Mouse (Mus musculus) kidney, adult 2 months (tissue): Measurements from ENCODE around the gene Prm2.

ENCODE experiments used
- CTCF ChIP-seq: fragments of 200-500 bp; conservative IDR thresholded peaks from 2 replicates; pipeline ENCODE4 v1.5.1; 2011; ENCODE audit warnings: low read depth, mild to moderate bottlenecking, control low read depth, low read length, moderate library complexity, mixed read lengths; ENCODE audit not compliant: insufficient read depth, insufficient read length
- POLR2A ChIP-seq: fragments of 200-500 bp; IDR thresholded peaks from one replicate; pipeline ENCODE4 v1.6.1; 2011; ENCODE audit warnings: low read depth, low read length, control low read depth

- TF ChIP-seq POLR2A (no peak), CTCF (no peak)
These were observed 41.2 kb downstream of the Prm2 start for GRCm38 (mm10) chr16:10754521-10755296.
